Mouse (Mus musculus): Measurements from ENCODE around the gene Anxa9. TPM values are rescaled to one million over a fixed set of nuclear protein-coding genes. Genes with fewer than 3 reads are reported as not detected.

Anxa9 gene
- total and polyA plus RNA-seq, 2 experiments from 2014 or later: 0.11 to 0.49 TPM

- peaks cover 10% of the 10 kb centered on the region for H3K4me1 ChIP-seq (ENCODE audit: control insufficient read depth, insufficient read depth)
- H3K36me3 ChIP-seq (replicated peaks; ENCODE audit: control insufficient read depth, insufficient read depth, low read length): peaks cover 86% of the 10 kb centered on the region
- H3K9me3 ChIP-seq (replicated peaks; ENCODE audit: control insufficient read depth, low read length): no peaks in the 10 kb centered on the region
- ATAC-seq (ENCODE audit: insufficient read depth, low read depth): no peak
- no peak overlapping the region for H3K27ac ChIP-seq (ENCODE audit: low read depth)
- WGBS: 82% methylated on average over 3 of the region's 3 CpGs
- no peak overlapping the region for H3K4me3 ChIP-seq (ENCODE audit: low read depth, low read length)
- no peak for DNase-seq (ENCODE audit: low spot score)
- no peaks in the 10 kb centered on the region for H3K27me3 ChIP-seq (ENCODE audit: control insufficient read depth, insufficient read depth, low read length)
- no peak for TF ChIP-seq EP300 (IDR thresholded peaks at IDR 0.05; ENCODE audit: low read depth)
- TF ChIP-seq CTCF (IDR thresholded peaks at IDR 0.05; ENCODE audit: low read depth): no peak
- no peak overlapping the region for H3K4me2 ChIP-seq (ENCODE audit: low read depth, low read length)
- no peak overlapping the region for H3K9ac ChIP-seq (replicated peaks; ENCODE audit: low read depth, low read length)
These were observed 16.5 kb upstream of the Anxa9 start for GRCm38 (mm10) chr3:95323429-95323828.

- TF ChIP-seq EP300 (IDR thresholded peaks at IDR 0.05; ENCODE audit: low read depth): no peak
- TF ChIP-seq CTCF (IDR thresholded peaks at IDR 0.05; ENCODE audit: low read depth): no peak
- H3K27ac ChIP-seq (ENCODE audit: low read depth): no peak overlapping the region
- no peak overlapping the region for H3K4me3 ChIP-seq (ENCODE audit: low read depth, low read length)
- 71% methylated on average over 12 of the region's 12 CpGs for WGBS
- DNase-seq (ENCODE audit: low spot score) (no peak), ATAC-seq (ENCODE audit: insufficient read depth, low read depth) (no peak)
- H3K9ac ChIP-seq (replicated peaks; ENCODE audit: low read depth, low read length): no peak overlapping the region
- no peaks in the 10 kb centered on the region for H3K9me3 ChIP-seq (replicated peaks; ENCODE audit: control insufficient read depth, low read length)
- H3K4me2 ChIP-seq (ENCODE audit: low read depth, low read length): no peak overlapping the region
- peaks cover 27% of the 10 kb centered on the region for H3K4me1 ChIP-seq (ENCODE audit: control insufficient read depth, insufficient read depth)
- peaks cover 51% of the 10 kb centered on the region for H3K36me3 ChIP-seq (replicated peaks; ENCODE audit: control insufficient read depth, insufficient read depth, low read length)
- no peaks in the 10 kb centered on the region for H3K27me3 ChIP-seq (ENCODE audit: control insufficient read depth, insufficient read depth, low read length)
These were observed 13.0 kb upstream of the Anxa9 start for GRCm38 (mm10) chr3:95319701-95320625.

- Histone ChIP-seq H3K27me3 (ENCODE audit: control insufficient read depth, insufficient read depth, low read length) (no peaks in the 10 kb centered on the region), H3K4me3 (ENCODE audit: low read depth, low read length) (no peak overlapping the region), H3K9me3 (replicated peaks; ENCODE audit: control insufficient read depth, low read length) (no peaks in the 10 kb centered on the region), H3K36me3 (replicated peaks; ENCODE audit: control insufficient read depth, insufficient read depth, low read length) (peaks cover 42% of the 10 kb centered on the region), H3K9ac (replicated peaks; ENCODE audit: low read depth, low read length) (no peak overlapping the region), H3K4me2 (ENCODE audit: low read depth, low read length) (no peak overlapping the region), H3K4me1 (ENCODE audit: control insufficient read depth, insufficient read depth) (peaks cover 27% of the 10 kb centered on the region), H3K27ac (ENCODE audit: low read depth) (peak overlapping the region; percentile 66)
- ATAC-seq (ENCODE audit: insufficient read depth, low read depth) (no peak), DNase-seq (ENCODE audit: low spot score) (no peak)
- TF ChIP-seq CTCF (IDR thresholded peaks at IDR 0.05; ENCODE audit: low read depth): no peak
- no peak for TF ChIP-seq EP300 (IDR thresholded peaks at IDR 0.05; ENCODE audit: low read depth)
- WGBS: 45% methylated on average over 2 of the region's 2 CpGs
These were observed 12.1 kb upstream of the Anxa9 start for GRCm38 (mm10) chr3:95319110-95319509.

- Histone ChIP-seq H3K36me3 (replicated peaks; ENCODE audit: control insufficient read depth, insufficient read depth, low read length) (peaks cover 37% of the 10 kb centered on the region), H3K27me3 (ENCODE audit: control insufficient read depth, insufficient read depth, low read length) (no peaks in the 10 kb centered on the region), H3K4me1 (ENCODE audit: control insufficient read depth, insufficient read depth) (peaks cover 27% of the 10 kb centered on the region), H3K9ac (replicated peaks; ENCODE audit: low read depth, low read length) (no peak overlapping the region), H3K9me3 (replicated peaks; ENCODE audit: control insufficient read depth, low read length) (no peaks in the 10 kb centered on the region), H3K4me2 (ENCODE audit: low read depth, low read length) (peak overlapping the region; percentile 15; the same call in 1 of the 2 replicates), H3K4me3 (ENCODE audit: low read depth, low read length) (no peak overlapping the region), H3K27ac (ENCODE audit: low read depth) (peak overlapping the region; percentile 66)
- WGBS: 18% methylated on average over 6 of the region's 6 CpGs
- no peak for ATAC-seq (ENCODE audit: insufficient read depth, low read depth)
- peak; percentile 38 for DNase-seq (ENCODE audit: low spot score)
- TF ChIP-seq CTCF (IDR thresholded peaks at IDR 0.05; ENCODE audit: low read depth) (no peak), EP300 (IDR thresholded peaks at IDR 0.05; ENCODE audit: low read depth) (no peak)
These were observed 11.6 kb upstream of the Anxa9 start for GRCm38 (mm10) chr3:95318548-95318947.

- TF ChIP-seq CTCF (IDR thresholded peaks at IDR 0.05; ENCODE audit: low read depth) (peak; percentile 59), EP300 (IDR thresholded peaks at IDR 0.05; ENCODE audit: low read depth) (no peak)
- ATAC-seq (ENCODE audit: insufficient read depth, low read depth) (no peak), DNase-seq (ENCODE audit: low spot score) (peak; percentile 41)
- 17% methylated on average over 12 of the region's 12 CpGs for WGBS
- Histone ChIP-seq H3K4me2 (ENCODE audit: low read depth, low read length) (peak overlapping the region; percentile 54), H3K9ac (replicated peaks; ENCODE audit: low read depth, low read length) (peak overlapping the region; percentile 32; the same call in 1 of the 2 replicates), H3K27ac (ENCODE audit: low read depth) (peak overlapping the region; percentile 76), H3K9me3 (replicated peaks; ENCODE audit: control insufficient read depth, low read length) (no peaks in the 10 kb centered on the region), H3K27me3 (ENCODE audit: control insufficient read depth, insufficient read depth, low read length) (no peaks in the 10 kb centered on the region), H3K4me3 (ENCODE audit: low read depth, low read length) (no peak overlapping the region; the same call in 1 of the 2 replicates), H3K4me1 (ENCODE audit: control insufficient read depth, insufficient read depth) (peaks cover 29% of the 10 kb centered on the region), H3K36me3 (replicated peaks; ENCODE audit: control insufficient read depth, insufficient read depth, low read length) (peaks cover 28% of the 10 kb centered on the region)
These were observed 10.6 kb upstream of the Anxa9 start for GRCm38 (mm10) chr3:95317414-95318080.

Measured in heart, postnatal 0 days (tissue).